Mouse (Mus musculus) T-cell, adult 66 days (primary cell): Measurements from ENCODE around the gene Pex6. TPM values are rescaled to one million over a fixed set of nuclear protein-coding genes. Genes with fewer than 3 reads are reported as not detected.

ENCODE experiments used
- total RNA-seq, 2 experiments: library from RNA; stranded (reverse); gene quantifications; 3 replicates in 1 of 2; 4 replicates in 1 of 2; pipeline ENCODE4 v1.2.4; 2023

The Pex6 gene
- total RNA-seq: 10 to 100 TPM; 27.9 to 32.0 TPM

DNA sequence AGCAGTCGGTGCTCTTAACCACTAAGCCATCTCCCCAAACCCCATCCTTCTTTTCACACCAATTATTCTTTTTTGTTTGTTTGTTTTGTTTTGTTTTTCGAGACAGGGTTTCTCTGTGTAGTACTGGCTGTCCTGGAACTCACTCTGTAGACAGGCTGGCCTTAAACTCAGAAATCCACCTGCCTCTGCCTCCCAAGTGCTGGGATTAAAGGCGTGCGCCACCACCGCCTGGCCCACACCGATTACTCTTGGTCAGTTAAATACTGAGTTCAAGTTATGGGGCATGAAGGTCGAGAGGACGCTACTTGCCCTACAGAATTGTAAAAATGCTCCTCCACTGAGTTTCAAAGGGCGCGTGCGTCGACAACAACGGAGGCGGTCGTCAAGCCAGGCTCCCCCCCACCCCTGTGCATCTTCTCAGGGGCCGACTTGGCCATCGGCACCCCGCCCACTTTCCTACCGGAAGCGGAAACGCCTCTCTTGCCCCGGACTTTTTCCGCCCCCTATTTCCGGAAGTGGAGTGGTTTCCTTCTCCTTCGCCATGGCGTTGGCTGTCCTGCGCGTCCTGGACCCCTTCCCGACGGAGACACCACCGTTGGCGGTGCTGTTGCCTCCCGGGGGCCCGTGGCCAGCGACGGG, at the start of gene Pex6:
Pex6 (plus strand) TSS at position 505 of the 639 bp plus-strand sequence.

GRCm38 (mm10) chr17:46673850-46674529, 37.3 kb upstream of the Pex6 start, which contains the start of gene Rrp36:
Rrp36 (minus strand) TSS chr17:46674352.

GRCm38 (mm10) chr17:46678416-46678815, 32.8 kb upstream of the Pex6 start, which contains the start of gene Mea1:
Mea1 (plus strand) TSS chr17:46678793.

DNA sequence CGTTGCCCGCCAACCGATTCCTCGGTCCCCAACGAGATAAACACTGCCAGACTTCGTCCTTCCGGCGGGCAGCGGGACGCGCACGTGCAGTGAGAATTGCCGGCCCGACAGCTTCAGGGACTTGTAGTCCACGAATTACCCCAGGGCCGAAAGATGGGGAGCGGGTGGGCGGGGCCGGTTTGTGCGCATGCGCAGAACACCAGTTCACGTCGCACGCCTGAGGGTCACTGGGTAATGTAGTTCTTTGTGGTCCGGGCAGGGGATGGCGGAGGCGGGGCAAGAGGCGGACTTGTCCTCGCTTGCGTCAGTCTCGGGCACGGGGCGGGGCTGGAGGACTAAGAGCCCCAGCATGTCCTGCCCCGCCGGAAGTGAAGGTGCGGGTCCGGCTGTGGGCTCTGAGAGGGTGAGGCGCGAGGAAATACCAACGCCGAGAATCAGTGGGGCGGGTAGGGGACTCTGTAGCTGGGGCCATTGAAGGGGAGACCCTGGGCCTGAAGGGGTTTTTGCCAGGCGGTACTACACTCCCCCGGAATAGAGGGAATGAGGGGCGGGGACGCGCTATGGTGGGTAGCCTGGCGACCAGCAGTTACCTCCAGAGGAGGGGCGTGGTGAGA, 30.4 kb upstream of the Pex6 start, which contains the start of gene Klhdc3:
Klhdc3 (minus strand) TSS at position 155 of the 614 bp plus-strand sequence.

DNA sequence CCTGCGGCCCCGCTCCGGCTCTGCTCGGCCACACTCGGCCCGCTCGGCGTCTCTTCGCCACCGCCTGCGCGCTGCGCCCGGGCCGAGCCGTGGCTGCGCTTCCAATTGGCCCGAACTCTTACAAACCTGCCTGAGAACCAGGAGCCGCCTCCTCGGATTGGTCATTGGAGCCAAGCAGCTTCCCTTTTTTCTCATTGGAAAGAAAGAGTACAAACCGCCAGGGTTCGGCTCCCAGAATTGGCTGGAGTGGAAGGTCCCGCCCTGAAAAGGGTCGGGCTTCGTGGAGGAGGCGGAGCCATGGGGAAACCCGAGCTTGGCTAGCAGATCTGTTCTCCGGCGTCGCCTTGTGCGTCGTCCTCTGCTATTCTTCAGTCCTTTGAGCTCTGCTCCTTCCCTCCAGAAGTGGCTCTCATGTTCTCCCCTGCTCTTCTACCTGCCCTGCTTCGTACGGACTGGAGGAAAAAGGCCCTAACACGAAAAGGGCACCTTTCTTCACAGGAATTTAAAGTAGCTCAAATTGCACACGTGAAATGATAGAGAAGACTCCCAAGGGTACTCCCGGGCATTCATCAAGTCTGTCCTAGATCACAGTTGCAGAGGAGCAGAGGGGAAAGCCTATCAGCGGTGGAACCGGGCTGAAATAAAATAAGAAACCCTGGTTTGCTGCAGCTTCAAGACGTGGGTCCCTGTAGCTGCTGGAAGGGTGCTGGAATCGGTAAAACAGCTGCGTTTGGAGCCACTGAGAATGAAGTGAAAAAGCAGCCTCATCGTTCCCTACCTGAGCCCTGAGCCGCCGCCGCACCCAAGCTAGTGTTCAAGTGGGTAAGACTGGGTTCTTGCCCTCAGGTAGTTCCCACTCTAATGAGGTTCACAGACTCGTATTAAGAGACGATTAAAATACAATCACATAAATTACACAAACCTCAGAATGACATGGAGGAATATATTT, 6.1 kb upstream of the Pex6 start, which contains the start of gene Ppp2r5d:
Ppp2r5d (minus strand) TSS at position 225 of the 949 bp plus-strand sequence.

GRCm38 (mm10) chr17:46728904-46729318, 17.6 kb downstream of the Pex6 start, which contains the start of gene Gnmt:
Gnmt (minus strand) TSS chr17:46729168.

DNA sequence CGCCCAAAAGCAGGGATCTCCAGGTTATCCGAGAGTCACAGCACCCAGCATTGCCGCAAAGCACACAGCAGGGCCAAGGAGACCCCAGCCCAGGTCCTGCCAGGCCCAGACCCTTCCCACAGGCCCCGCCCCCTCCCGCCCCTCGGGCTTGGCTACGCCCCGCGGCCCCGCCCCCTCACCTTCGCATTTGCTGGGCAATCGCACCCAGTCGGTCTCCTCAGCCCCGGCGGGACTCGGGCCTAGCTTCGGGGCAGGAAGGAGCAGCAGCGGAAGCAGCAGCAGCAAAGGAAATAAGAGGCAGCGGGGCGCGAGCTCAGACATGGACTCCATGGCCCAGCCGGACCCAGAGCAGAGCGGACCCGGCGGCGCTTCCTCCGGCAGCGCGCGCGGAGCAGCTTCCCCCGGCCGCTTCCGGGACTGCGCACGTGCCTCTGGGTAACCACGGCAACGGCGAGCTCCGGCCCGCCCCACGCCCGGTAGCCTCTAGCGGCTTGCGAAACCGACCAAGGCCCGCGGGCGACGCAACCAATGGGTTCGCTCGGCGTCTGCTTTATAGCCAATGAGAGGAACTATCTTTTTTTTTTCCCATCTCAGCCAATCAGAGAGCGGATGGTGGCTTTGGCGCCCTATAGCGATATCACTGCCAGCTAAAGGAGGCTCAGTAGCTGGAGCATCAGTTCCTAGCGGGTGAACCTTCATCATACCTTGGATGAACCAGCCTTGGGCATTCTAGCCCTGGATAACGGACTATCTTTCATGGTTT, 40.7 kb downstream of the Pex6 start, which contains the start of gene Cnpy3:
Cnpy3 (minus strand) TSS at position 421 of the 763 bp plus-strand sequence.

DNA sequence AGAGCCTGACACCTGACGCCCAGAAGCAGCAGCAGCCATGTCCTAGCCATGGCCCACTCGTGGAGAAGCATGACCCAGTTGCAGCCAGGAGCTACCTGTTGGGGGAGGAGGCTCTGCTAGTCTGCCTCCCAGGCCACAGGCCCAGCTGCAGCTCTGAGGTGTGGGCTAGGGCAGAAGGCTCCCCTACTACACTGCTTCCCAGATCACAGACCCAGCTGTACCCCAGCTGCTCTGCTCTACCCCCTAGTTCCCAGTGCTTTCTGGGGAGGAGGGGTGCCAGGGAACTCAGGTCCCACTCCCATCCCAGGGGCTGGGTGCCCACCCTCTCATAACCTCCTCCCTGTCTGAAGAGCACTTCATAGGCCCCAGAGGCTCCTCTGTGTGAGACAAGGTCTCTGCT, 52.3 kb downstream of the Pex6 start, which contains the start of gene Ptcra:
Ptcra (minus strand) TSS at position 169 of the 400 bp plus-strand sequence.

DNA sequence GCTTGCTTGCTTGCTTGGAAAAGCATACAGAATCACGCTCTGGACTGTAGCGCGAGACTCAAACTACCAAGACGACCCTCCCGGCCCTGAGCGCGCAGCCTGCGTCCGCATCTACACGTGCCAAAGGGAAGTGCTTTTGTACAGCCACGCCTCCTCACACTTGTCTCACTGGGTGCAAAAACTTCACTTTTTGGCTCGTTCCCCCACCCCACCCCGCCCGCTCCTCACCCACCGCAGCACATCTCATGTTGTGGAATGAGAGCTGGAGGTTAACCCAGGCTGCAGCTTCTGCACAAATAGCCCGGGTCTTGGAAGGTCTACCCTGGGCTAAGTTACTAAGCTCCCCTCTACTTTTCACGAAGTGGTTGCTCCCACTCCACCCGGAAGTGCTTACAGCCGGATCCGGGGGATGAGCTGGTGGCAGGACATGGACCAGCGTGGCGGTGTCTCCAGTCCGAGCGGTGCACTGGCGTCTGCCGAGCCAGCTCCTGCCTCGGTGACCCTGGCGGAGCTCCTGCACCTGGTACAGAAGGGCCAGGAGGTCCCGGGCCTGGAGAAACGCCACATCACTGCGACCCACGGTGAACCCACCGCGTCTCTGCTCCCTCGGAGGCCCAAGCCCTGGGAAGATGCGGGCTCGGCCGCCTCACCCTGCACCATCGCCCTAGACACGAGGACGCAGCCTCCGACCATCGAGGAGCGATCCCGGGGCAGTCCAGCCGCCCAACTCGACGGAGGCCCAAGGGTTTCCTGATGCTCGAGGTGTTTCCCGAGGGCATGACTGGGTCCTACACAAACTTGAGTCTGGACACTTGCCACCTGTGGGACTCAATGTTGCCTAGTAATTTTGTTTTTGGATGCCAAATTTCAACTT, 61.4 kb downstream of the Pex6 start, which contains the start of gene 2310039H08Rik:
2310039H08Rik (plus strand) TSS at position 232 of the 874 bp plus-strand sequence.

Other genes with a start within 250 kb of the Pex6 start
- gene Ttbk1, start 223.8 kb upstream of the Pex6 start, total RNA-seq: under 1 TPM; 0.53 to 0.87 TPM
- gene Dnph1, start 214.8 kb upstream of the Pex6 start, total RNA-seq: 1 to 10 TPM in 1 of 2 experiments, not detected in 1; 1.1 TPM
- 10 to 100 TPM; 14.3 to 16.6 TPM for gene Cul9, start 165.1 kb upstream of the Pex6 start, total RNA-seq
- gene Srf, start 155.3 kb upstream of the Pex6 start, total RNA-seq: 10 to 100 TPM; 74.1 to 76.7 TPM
- gene Ptk7, start 82.0 kb upstream of the Pex6 start, total RNA-seq: not detected
- gene Klc4, start 65.4 kb upstream of the Pex6 start, total RNA-seq: 10 to 100 TPM; 13.0 to 16.7 TPM
- 10 to 100 TPM; 30.7 to 32.8 TPM for gene Mrpl2, start 65.2 kb upstream of the Pex6 start, total RNA-seq
- gene Cul7, start 61.1 kb upstream of the Pex6 start, total RNA-seq: 1 to 10 TPM; 6.7 to 7.6 TPM
- 10 to 100 TPM; 28.2 to 34.0 TPM for gene Rrp36, start 37.1 kb upstream of the Pex6 start, total RNA-seq
- 10 to 100 TPM; 44.8 to 46.6 TPM for gene Mea1, start 32.7 kb upstream of the Pex6 start, total RNA-seq
- 10 to 100 TPM; 42.8 to 54.6 TPM for gene Klhdc3, start 30.5 kb upstream of the Pex6 start, total RNA-seq
- 10 to 100 TPM; 46.9 to 48.3 TPM for gene Ppp2r5d, start 6.4 kb upstream of the Pex6 start, total RNA-seq
- gene Gnmt, start 17.7 kb downstream of the Pex6 start, total RNA-seq: 1 to 10 TPM; 1.8 to 6.1 TPM
- gene Cnpy3, start 40.8 kb downstream of the Pex6 start, total RNA-seq: 10 to 100 TPM; 51.7 to 54.6 TPM
- not detected for gene Ptcra, start 52.2 kb downstream of the Pex6 start, total RNA-seq
- 10 to 100 TPM; 16.8 to 24.2 TPM for gene 2310039H08Rik, start 61.2 kb downstream of the Pex6 start, total RNA-seq
- 10 to 100 TPM; 54.9 to 65.9 TPM for gene Rpl7l1, start 71.2 kb downstream of the Pex6 start, total RNA-seq
- 10 to 100 TPM; 39.4 to 55.6 TPM for gene Bicral, start 147.0 kb downstream of the Pex6 start, total RNA-seq
- 10 to 100 TPM; 15.6 to 16.2 TPM for gene Tbcc, start 179.2 kb downstream of the Pex6 start, total RNA-seq
- not detected for gene Prph2, start 199.0 kb downstream of the Pex6 start, total RNA-seq